Mouse (Mus musculus) midbrain, embryonic 16.5 days (tissue): ENCODE results near the gene Arhgap44. TPM values are rescaled to one million over a fixed set of nuclear protein-coding genes. Genes with fewer than 3 reads are reported as not detected.

Experiments used
- ATAC-seq: fragments of 200-750 bp; cut with Nextera tagmentation; 2 replicates; pipeline ENCODE4 v1.8.0; 2017; ENCODE audit warnings: moderate TSS enrichment
- H3K27ac ChIP-seq: fragments of 300-500 bp; sonication (generic); 2 replicates; pipeline ENCODE4 v1.5.1; 2014; ENCODE audit warnings: mild to moderate bottlenecking, low read length, mixed read lengths
- H3K27me3 ChIP-seq: fragments of 300-500 bp; sonication (generic); 2 replicates; pipeline ENCODE4 v1.6.1; 2014; ENCODE audit warnings: low read depth, low read length, mixed read lengths; ENCODE audit not compliant: control insufficient read depth, insufficient read depth
- H3K36me3 ChIP-seq: fragments of 300-500 bp; sonication (generic); 2 replicates; pipeline ENCODE4 v1.6.1; 2014; ENCODE audit warnings: mild to moderate bottlenecking, low read length, moderate library complexity, mixed read lengths; ENCODE audit not compliant: control insufficient read depth, insufficient read depth
- H3K4me1 ChIP-seq: fragments of 300-500 bp; sonication (generic); 2 replicates; pipeline ENCODE4 v1.6.1; 2014; ENCODE audit warnings: mild to moderate bottlenecking, low read length, mixed read lengths; ENCODE audit not compliant: control insufficient read depth, insufficient read depth
- H3K4me2 ChIP-seq: fragments of 300-500 bp; sonication (generic); 2 replicates; pipeline ENCODE4 v1.6.1; 2014; ENCODE audit warnings: mild to moderate bottlenecking, low read length, mixed read lengths
- H3K4me3 ChIP-seq: fragments of 300-500 bp; sonication (generic); 2 replicates; pipeline ENCODE4 v1.5.1; 2014; ENCODE audit warnings: low read depth, mild to moderate bottlenecking, low read length, moderate library complexity, mixed read lengths
- H3K9ac ChIP-seq: fragments of 300-500 bp; sonication (generic); 2 replicates; pipeline ENCODE4 v1.6.1; 2014; ENCODE audit warnings: low read depth, low read length, mixed read lengths
- H3K9me3 ChIP-seq: fragments of 300-500 bp; sonication (generic); replicated peaks from 2 replicates; pipeline ENCODE4 v1.6.1; 2014; ENCODE audit warnings: mild to moderate bottlenecking, low read length, mixed read lengths; ENCODE audit not compliant: control insufficient read depth, poor library complexity, severe bottlenecking
- WGBS: fragments of 180-500 bp; shearing (Covaris S2); extraction: QIAGEN DNeasy Blood & Tissue Kit; methylation state at CpG from one replicate; pipeline ENCODE4 v1.1.7; 2014; 5-methylcytosine and 5-hydroxymethylcytosine counted together
- polyA plus RNA-seq: library from polyadenylated mRNA; unstranded; fragments of >200 nt; fragmentation: Nextera tagmentation; extraction: Ambion mirVana; gene quantifications from 2 replicates; pipeline ENCODE4 v1.2.1, GENCODE M21; 2015

Gene Arhgap44
- 17.1 and 19.9 TPM in 2 replicates for polyA plus RNA-seq

GRCm38 (mm10) chr11:65162767-65163120, at the start of gene Arhgap44:
TSS of gene Arhgap44 (minus strand) at chr11:65162961.
- 0% methylated on average over 27 of the region's 27 CpGs for WGBS
- ATAC-seq: peak; percentile 98
- H3K4me3 ChIP-seq: peak within 1 kb of the TSS; percentile 85

GRCm38 (mm10) chr11:65211701-65212100, 48.9 kb upstream of the Arhgap44 start:
- Histone ChIP-seq H3K9me3 (no peaks in the 10 kb centered on the region), H3K4me1 (no peaks in the 10 kb centered on the region), H3K4me2 (no peak overlapping the region), H3K4me3 (no peak overlapping the region), H3K9ac (no peak overlapping the region), H3K27ac (no peak overlapping the region), H3K27me3 (no peaks in the 10 kb centered on the region), H3K36me3 (no peaks in the 10 kb centered on the region)
- ATAC-seq: no peak
- WGBS: 85% methylated on average over 6 of the region's 6 CpGs

More at GRCm38 (mm10) chr11:65162767-65163120, at the start of gene Arhgap44:
- peak within 1 kb of the TSS; percentile 79 for H3K27ac ChIP-seq
- no peaks in the 10 kb centered on the region for H3K36me3 ChIP-seq
- H3K4me2 ChIP-seq: peak within 1 kb of the TSS; percentile 81
- peak within 1 kb of the TSS; percentile 94 for H3K9ac ChIP-seq
- H3K9me3 ChIP-seq: no peaks in the 10 kb centered on the region
- H3K27me3 ChIP-seq: no peaks in the 10 kb centered on the region
- peaks cover 13% of the 10 kb centered on the region for H3K4me1 ChIP-seq

- no peaks in the 10 kb centered on the region for H3K27me3 ChIP-seq
- no peaks in the 10 kb centered on the region for H3K4me1 ChIP-seq
- H3K4me2 ChIP-seq: no peak overlapping the region
- H3K36me3 ChIP-seq: no peaks in the 10 kb centered on the region
- no peak overlapping the region for H3K9ac ChIP-seq
- no peaks in the 10 kb centered on the region for H3K9me3 ChIP-seq
- no peak overlapping the region for H3K4me3 ChIP-seq
- WGBS: 63% methylated on average over 6 of the region's 6 CpGs
- ATAC-seq: no peak
- H3K27ac ChIP-seq: no peak overlapping the region
Measured at GRCm38 (mm10) chr11:65209441-65209840, 46.7 kb upstream of the Arhgap44 start.

GRCm38 (mm10) chr11:65205306-65205705, 42.5 kb upstream of the Arhgap44 start:
- H3K4me2 ChIP-seq: no peak overlapping the region
- WGBS: 69% methylated on average over 5 of the region's 5 CpGs
- H3K4me1 ChIP-seq: no peaks in the 10 kb centered on the region
- H3K9me3 ChIP-seq: no peaks in the 10 kb centered on the region
- H3K27ac ChIP-seq: no peak overlapping the region
- H3K36me3 ChIP-seq: no peaks in the 10 kb centered on the region
- no peak overlapping the region for H3K9ac ChIP-seq
- ATAC-seq: no peak
- H3K4me3 ChIP-seq: no peak overlapping the region
- no peaks in the 10 kb centered on the region for H3K27me3 ChIP-seq

GRCm38 (mm10) chr11:65204651-65205050, 41.9 kb upstream of the Arhgap44 start:
- Histone ChIP-seq H3K4me3 (no peak overlapping the region), H3K4me1 (no peaks in the 10 kb centered on the region), H3K36me3 (no peaks in the 10 kb centered on the region), H3K4me2 (no peak overlapping the region), H3K9ac (no peak overlapping the region), H3K27me3 (no peaks in the 10 kb centered on the region), H3K9me3 (no peaks in the 10 kb centered on the region), H3K27ac (no peak overlapping the region)
- 55% methylated on average over 13 of the region's 13 CpGs for WGBS
- ATAC-seq: no peak

GRCm38 (mm10) chr11:65203020-65203419, 40.3 kb upstream of the Arhgap44 start:
- 88% methylated on average over 1 of the region's 1 CpGs for WGBS
- H3K9me3 ChIP-seq: no peaks in the 10 kb centered on the region
- no peak for ATAC-seq
- no peak overlapping the region for H3K9ac ChIP-seq
- no peaks in the 10 kb centered on the region for H3K27me3 ChIP-seq
- H3K4me2 ChIP-seq: no peak overlapping the region
- H3K36me3 ChIP-seq: no peaks in the 10 kb centered on the region
- no peak overlapping the region for H3K4me3 ChIP-seq
- H3K27ac ChIP-seq: no peak overlapping the region
- H3K4me1 ChIP-seq: no peaks in the 10 kb centered on the region

GRCm38 (mm10) chr11:65202236-65202635, 39.5 kb upstream of the Arhgap44 start:
- H3K4me2 ChIP-seq: no peak overlapping the region
- H3K9ac ChIP-seq: no peak overlapping the region
- no peaks in the 10 kb centered on the region for H3K4me1 ChIP-seq
- no peaks in the 10 kb centered on the region for H3K36me3 ChIP-seq
- H3K27ac ChIP-seq: no peak overlapping the region
- H3K4me3 ChIP-seq: no peak overlapping the region
- H3K9me3 ChIP-seq: no peaks in the 10 kb centered on the region
- WGBS: 34% methylated on average over 5 of the region's 5 CpGs
- no peaks in the 10 kb centered on the region for H3K27me3 ChIP-seq
- ATAC-seq: no peak

- no peaks in the 10 kb centered on the region for H3K27me3 ChIP-seq
- ATAC-seq: no peak
- no peaks in the 10 kb centered on the region for H3K36me3 ChIP-seq
- H3K9ac ChIP-seq: no peak overlapping the region
- H3K4me3 ChIP-seq: no peak overlapping the region
- H3K4me2 ChIP-seq: no peak overlapping the region
- no peaks in the 10 kb centered on the region for H3K4me1 ChIP-seq
- 84% methylated on average over 3 of the region's 3 CpGs for WGBS
- H3K27ac ChIP-seq: no peak overlapping the region
- H3K9me3 ChIP-seq: no peaks in the 10 kb centered on the region
Measured at GRCm38 (mm10) chr11:65198026-65198425, 35.3 kb upstream of the Arhgap44 start.

GRCm38 (mm10) chr11:65197280-65197679, 34.5 kb upstream of the Arhgap44 start:
- Histone ChIP-seq H3K27ac (no peak overlapping the region), H3K4me3 (no peak overlapping the region), H3K4me1 (no peaks in the 10 kb centered on the region), H3K9me3 (no peaks in the 10 kb centered on the region), H3K36me3 (no peaks in the 10 kb centered on the region), H3K9ac (no peak overlapping the region), H3K27me3 (no peaks in the 10 kb centered on the region), H3K4me2 (no peak overlapping the region)
- WGBS: 3% methylated on average over 3 of the region's 3 CpGs
- ATAC-seq: no peak
